Mouse (Mus musculus) limb, embryonic 14.5 days (tissue): ENCODE measurements around the gene Smo. TPM values are rescaled to one million over a fixed set of nuclear protein-coding genes. Genes with fewer than 3 reads are reported as not detected.

Source experiments
- ATAC-seq: fragments of 200-750 bp; cut with Nextera tagmentation; 2 replicates; pipeline ENCODE4 v1.8.0; 2017; ENCODE audit warnings: low read depth, moderate number of reproducible peaks, moderate TSS enrichment; ENCODE audit not compliant: low FRiP score
- DNase-seq: peaks from one replicate; pipeline ENCODE4 v3.0.0-alpha.2; 2015; ENCODE audit warnings: low spot score
- H3K27ac ChIP-seq: fragments of 300-500 bp; sonication (generic); replicated peaks from 2 replicates; pipeline ENCODE4 v1.5.1; 2014; ENCODE audit warnings: low read depth, mild to moderate bottlenecking, low read length, moderate library complexity, mixed read lengths
- H3K27me3 ChIP-seq: fragments of 300-500 bp; sonication (generic); 2 replicates; pipeline ENCODE4 v1.6.1; 2014; ENCODE audit warnings: low read length, mixed read lengths; ENCODE audit not compliant: control insufficient read depth, insufficient read depth
- H3K36me3 ChIP-seq: fragments of 300-500 bp; sonication (generic); 2 replicates; pipeline ENCODE4 v1.6.1; 2014; ENCODE audit warnings: mild to moderate bottlenecking, low read length, moderate library complexity, mixed read lengths; ENCODE audit not compliant: control insufficient read depth, insufficient read depth
- H3K4me1 ChIP-seq: fragments of 300-500 bp; sonication (generic); 2 replicates; pipeline ENCODE4 v1.6.1; 2014; ENCODE audit warnings: antibody characterized with exemption, low read length, mixed read lengths; ENCODE audit not compliant: control insufficient read depth, insufficient read depth
- H3K4me2 ChIP-seq: fragments of 300-500 bp; sonication (generic); replicated peaks from 2 replicates; pipeline ENCODE4 v1.6.1; 2014; ENCODE audit warnings: low read depth, mild to moderate bottlenecking, low read length, moderate library complexity; ENCODE audit not compliant: severe bottlenecking
- H3K4me3 ChIP-seq: fragments of 300-500 bp; sonication (generic); replicated peaks from 2 replicates; pipeline ENCODE4 v1.5.1; 2014; ENCODE audit warnings: low read length
- H3K9ac ChIP-seq: fragments of 300-500 bp; sonication (generic); 2 replicates; pipeline ENCODE4 v1.6.1; 2014; ENCODE audit warnings: mild to moderate bottlenecking, low read depth, low read length, moderate library complexity; ENCODE audit not compliant: severe bottlenecking
- H3K9me3 ChIP-seq: fragments of 300-500 bp; sonication (generic); 2 replicates; pipeline ENCODE4 v1.6.1; 2016; ENCODE audit warnings: low read length; ENCODE audit not compliant: control insufficient read depth
- POLR2A ChIP-seq: fragments of 200-500 bp; IDR thresholded peaks from 2 replicates; pipeline ENCODE4 v1.8.0; 2012; ENCODE audit warnings: inconsistent platforms, mild to moderate bottlenecking, moderate library complexity, borderline replicate concordance; ENCODE audit not compliant: insufficient read depth, insufficient read length; ENCODE audit errors: extremely low read depth
- WGBS: fragments of 180-500 bp; shearing (Covaris S2); extraction: QIAGEN DNeasy Blood & Tissue Kit; methylation state at CpG from one replicate; pipeline ENCODE4 v1.1.7; 2014; 5-methylcytosine and 5-hydroxymethylcytosine counted together
- polyA plus RNA-seq, 2 experiments: library from polyadenylated mRNA; depleted of rRNA in 1 of 2; stranded (reverse) in 1 of 2; unstranded in 1 of 2; fragments of >200 nt; fragmentation: Nextera tagmentation in 1 of 2; extraction: Ambion mirVana in 1 of 2; gene quantifications; 2 replicates each; pipeline versions ENCODE4 v1.2.1 to v1.2.3; 2012 to 2014

Smo gene
- polyA plus RNA-seq, 2 experiments: 58.1 to 104 TPM

DNA sequence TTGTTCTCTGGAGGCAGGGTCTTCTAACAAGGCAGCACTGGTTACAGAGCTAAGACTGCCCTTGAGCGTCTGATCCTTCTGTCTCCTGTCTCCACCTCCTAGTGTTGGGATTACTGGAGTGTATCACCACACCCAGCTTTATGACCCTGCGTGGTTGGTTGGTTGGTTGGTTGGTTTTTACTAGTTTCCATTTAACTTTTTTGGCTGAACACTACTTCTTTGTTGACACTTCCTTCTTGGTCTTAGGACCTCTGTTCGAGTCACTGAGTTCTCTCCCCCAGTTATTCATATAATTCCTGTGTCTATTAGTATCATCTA lies 41.9 kb downstream of the Smo start:
- H3K27ac ChIP-seq: no peak overlapping the region
- H3K4me2 ChIP-seq: no peak overlapping the region
- no peak overlapping the region for H3K4me3 ChIP-seq
- no peak overlapping the region for H3K9ac ChIP-seq
- no peaks in the 10 kb centered on the region for H3K9me3 ChIP-seq
- DNase-seq: no peak
- 79% methylated on average over 3 of the region's 3 CpGs for WGBS
- no peak for TF ChIP-seq POLR2A
- H3K36me3 ChIP-seq: no peaks in the 10 kb centered on the region
- ATAC-seq: no peak
- H3K4me1 ChIP-seq: no peaks in the 10 kb centered on the region
- H3K27me3 ChIP-seq: no peaks in the 10 kb centered on the region

DNA sequence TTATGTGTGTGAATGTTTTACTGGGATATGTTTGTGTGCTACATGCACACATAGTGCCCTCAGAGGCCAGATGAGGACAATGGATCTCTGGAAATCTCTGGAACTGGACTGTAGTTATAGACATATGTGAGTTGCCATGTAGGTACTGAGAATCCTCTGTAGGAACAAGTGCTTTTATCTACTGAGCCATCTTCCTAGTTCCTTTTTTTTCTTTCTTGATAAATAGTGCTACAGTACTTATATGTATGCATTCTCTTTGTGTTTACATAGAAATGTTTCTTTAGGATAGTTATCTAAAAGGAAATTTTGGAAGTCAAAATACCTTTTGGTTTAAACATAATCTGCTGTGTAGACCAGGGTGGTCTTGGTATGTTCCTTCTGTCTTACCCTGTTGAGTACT lies 44.8 kb downstream of the Smo start:
- no peak for TF ChIP-seq POLR2A

DNA sequence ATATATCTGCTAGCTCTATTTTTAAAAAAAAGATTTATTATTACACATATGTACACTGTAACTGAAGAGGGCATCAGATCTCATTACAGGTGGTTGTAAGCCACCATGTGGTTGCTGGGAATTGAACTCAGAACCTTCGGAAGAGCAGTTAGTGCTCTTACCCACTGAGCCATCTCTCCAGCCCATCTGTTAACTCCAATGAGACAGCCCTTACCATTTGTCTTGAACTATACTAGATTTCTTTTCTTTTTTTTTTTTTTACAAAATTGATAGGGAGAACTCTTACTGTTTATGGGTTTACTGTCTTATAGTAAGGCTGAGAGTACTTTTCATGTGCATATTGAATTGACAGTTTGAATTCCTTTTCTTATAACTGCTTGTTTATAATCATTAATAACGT lies 45.3 kb downstream of the Smo start:
- ATAC-seq (no peak), DNase-seq (no peak)
- Histone ChIP-seq H3K36me3 (no peaks in the 10 kb centered on the region), H3K27me3 (no peaks in the 10 kb centered on the region), H3K4me2 (no peak overlapping the region), H3K9me3 (no peaks in the 10 kb centered on the region), H3K4me1 (peaks cover 7% of the 10 kb centered on the region; the same call in 1 of the 2 replicates), H3K4me3 (no peak overlapping the region), H3K27ac (no peak overlapping the region), H3K9ac (no peak overlapping the region)
- 94% methylated on average over 2 of the region's 2 CpGs for WGBS
- TF ChIP-seq POLR2A: no peak

More for the DNA sequence above, 44.8 kb downstream of the Smo start:
- Histone ChIP-seq H3K36me3 (no peaks in the 10 kb centered on the region), H3K9ac (no peak overlapping the region), H3K27ac (no peak overlapping the region), H3K4me1 (peaks cover 7% of the 10 kb centered on the region; the same call in 1 of the 2 replicates), H3K9me3 (no peaks in the 10 kb centered on the region), H3K4me2 (no peak overlapping the region), H3K4me3 (no peak overlapping the region), H3K27me3 (no peaks in the 10 kb centered on the region)
- ATAC-seq: no peak
- DNase-seq: no peak

DNA sequence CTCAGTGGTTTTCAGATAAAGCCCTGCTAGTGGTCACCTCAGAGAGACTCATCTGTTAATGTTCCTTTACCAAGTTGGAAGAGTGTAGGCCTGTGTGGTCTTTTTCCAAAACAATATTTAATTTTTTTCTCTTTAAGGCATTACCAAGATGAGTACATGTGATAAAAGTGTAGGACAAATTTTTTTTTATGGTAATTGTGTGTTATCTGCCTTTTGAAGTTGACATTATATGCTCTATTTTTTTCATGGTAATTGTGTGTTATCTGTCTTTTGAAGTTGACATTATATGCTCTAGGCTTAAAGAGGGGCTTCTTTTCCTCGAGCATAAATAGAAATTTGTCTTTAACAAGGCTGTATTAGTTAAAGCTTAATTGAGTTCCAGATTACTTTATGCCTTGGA lies 46.9 kb downstream of the Smo start:
- H3K36me3 ChIP-seq: no peaks in the 10 kb centered on the region
- H3K9ac ChIP-seq: no peak overlapping the region
- no peak for ATAC-seq
- H3K4me3 ChIP-seq: no peak overlapping the region
- no peak overlapping the region for H3K27ac ChIP-seq
- H3K9me3 ChIP-seq: no peaks in the 10 kb centered on the region
- peaks cover 7% of the 10 kb centered on the region; the same call in 1 of the 2 replicates for H3K4me1 ChIP-seq
- no peak overlapping the region for H3K4me2 ChIP-seq
- no peak for DNase-seq
- H3K27me3 ChIP-seq: no peaks in the 10 kb centered on the region
- 48% methylated on average over 1 of the region's 1 CpGs for WGBS
- TF ChIP-seq POLR2A: no peak

DNA sequence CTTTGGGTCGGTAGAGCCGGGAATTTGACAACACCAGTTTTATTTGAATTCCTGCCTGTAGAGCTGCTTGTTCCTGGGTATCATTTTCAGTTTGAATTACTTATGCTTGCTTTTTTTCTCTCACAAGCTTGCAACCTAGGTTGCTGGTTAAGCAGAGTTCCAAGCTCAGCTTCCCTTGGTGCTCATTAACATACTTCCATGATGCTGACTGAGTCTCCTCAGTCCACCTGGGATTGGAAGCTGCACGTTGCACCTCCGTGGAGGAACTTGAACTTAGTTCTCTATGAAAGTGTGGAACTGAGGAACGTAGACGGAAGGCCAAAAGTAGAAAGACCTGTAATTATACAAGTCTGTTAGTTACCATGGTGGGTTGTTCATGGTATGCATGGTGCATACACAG lies 48.7 kb downstream of the Smo start:
- TF ChIP-seq POLR2A: no peak
- H3K9ac ChIP-seq: no peak overlapping the region
- H3K4me3 ChIP-seq: no peak overlapping the region
- no peaks in the 10 kb centered on the region for H3K27me3 ChIP-seq
- no peak overlapping the region for H3K4me2 ChIP-seq
- 59% methylated on average over 6 of the region's 6 CpGs for WGBS
- no peaks in the 10 kb centered on the region for H3K36me3 ChIP-seq
- DNase-seq (no peak), ATAC-seq (no peak)
- H3K9me3 ChIP-seq: no peaks in the 10 kb centered on the region
- H3K27ac ChIP-seq: peak overlapping the region; percentile 50
- peaks cover 7% of the 10 kb centered on the region; the same call in 1 of the 2 replicates for H3K4me1 ChIP-seq

DNA sequence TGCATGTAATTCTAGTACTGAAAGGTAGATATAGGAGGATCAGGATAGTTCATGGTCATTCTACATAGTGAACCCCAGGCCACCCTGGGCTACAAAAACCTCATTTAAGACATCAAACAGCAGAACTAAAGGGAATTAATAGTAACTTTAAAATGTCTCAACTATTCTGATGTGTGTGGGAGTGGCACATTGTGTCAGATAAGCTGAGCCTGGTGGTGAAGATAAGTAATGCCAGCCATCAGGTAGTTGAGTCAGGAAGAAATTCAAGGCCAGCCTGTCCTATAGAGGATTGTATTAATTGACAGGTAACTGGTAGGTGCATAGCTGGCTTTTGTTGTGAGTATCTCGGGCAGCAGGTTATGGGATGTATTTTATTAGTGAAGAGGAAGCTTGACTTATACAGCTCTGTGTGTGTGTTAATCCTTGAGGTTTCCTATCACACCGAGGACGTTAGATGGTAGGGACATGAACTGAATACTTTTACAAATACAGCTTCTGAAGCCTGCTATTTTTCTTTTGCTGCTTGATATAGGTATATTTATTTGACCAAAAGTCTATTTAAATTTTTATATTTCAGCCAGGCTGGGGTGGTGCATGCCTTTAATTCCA lies 49.2 kb downstream of the Smo start:
- no peak for ATAC-seq
- no peaks in the 10 kb centered on the region for H3K36me3 ChIP-seq
- H3K9ac ChIP-seq: no peak overlapping the region
- no peaks in the 10 kb centered on the region for H3K27me3 ChIP-seq
- H3K4me2 ChIP-seq: no peak overlapping the region
- peaks cover 7% of the 10 kb centered on the region; the same call in 1 of the 2 replicates for H3K4me1 ChIP-seq
- no peak overlapping the region for H3K4me3 ChIP-seq
- DNase-seq: no peak
- H3K9me3 ChIP-seq: no peaks in the 10 kb centered on the region
- H3K27ac ChIP-seq: no peak overlapping the region
- TF ChIP-seq POLR2A: no peak
- WGBS: 88% methylated on average over 3 of the region's 3 CpGs
